8 mouse cellular contexts compared by ENCODE assay signal in the genomic region with DNA sequence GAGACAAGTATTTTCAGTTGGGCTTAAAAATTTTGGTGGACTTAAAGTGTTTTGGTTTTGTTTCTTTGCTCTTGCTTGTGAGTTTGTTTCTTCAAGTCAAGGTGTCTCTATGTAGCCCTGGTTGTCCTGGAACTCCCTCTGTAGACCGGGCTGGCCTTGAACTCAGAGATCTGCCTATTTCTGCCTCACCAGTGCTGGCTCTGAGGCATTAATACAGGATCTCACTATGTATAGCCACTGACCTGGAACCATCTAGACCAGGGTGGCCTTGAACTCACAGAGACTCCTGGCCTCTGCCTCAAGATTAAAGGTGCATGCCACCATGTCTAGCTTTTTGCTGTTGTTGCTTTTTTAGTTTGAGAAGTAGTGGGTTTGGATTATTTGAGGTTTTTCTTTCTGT. TPM values are rescaled to one million over a fixed set of nuclear protein-coding genes. Genes with fewer than 3 reads are reported as not detected.
DNase-seq lines count a peak whose midpoint lies in the region; ATAC-seq and TF ChIP-seq lines count a peak whose summit lies in the region.

No protein-coding gene starts in this region.

- H3K4me2 ChIP-seq in lung, embryonic 15.5 days: peak overlapping the region; percentile 88
- H3K4me2 ChIP-seq in forebrain, embryonic 11.5 days (ENCODE audit: low read depth, low read length, severe bottlenecking): peak overlapping the region; percentile 93
- H3K4me2 ChIP-seq in intestine, embryonic 16.5 days (ENCODE audit: low read depth, low read length): peak overlapping the region; percentile 86
- H3K4me2 ChIP-seq in neural tube, embryonic 12.5 days (replicated peaks): peak overlapping the region; percentile 85

- no peak for ATAC-seq in lung, embryonic 15.5 days (ENCODE audit: borderline replicate concordance, extremely low read depth, low FRiP score, low TSS enrichment)
- no peak for ATAC-seq in forebrain, embryonic 11.5 days (replicated peaks; ENCODE audit: low FRiP score)
- no peak for ATAC-seq in intestine, embryonic 16.5 days
- no peak for ATAC-seq in neural tube, embryonic 12.5 days (ENCODE audit: low FRiP score, low read depth)
- no peak for ATAC-seq in megakaryocyte-erythroid progenitor cell, adult 5-6 weeks (replicated peaks; ENCODE audit: low FRiP score, low TSS enrichment, poor library complexity, severe bottlenecking)

- no peaks in the 10 kb centered on the region for H3K27me3 ChIP-seq in lung, embryonic 15.5 days
- H3K27me3 ChIP-seq in forebrain, embryonic 11.5 days (ENCODE audit: control insufficient read depth, insufficient read depth, low read length): no peaks in the 10 kb centered on the region
- no peaks in the 10 kb centered on the region for H3K27me3 ChIP-seq in intestine, embryonic 16.5 days (replicated peaks; ENCODE audit: control insufficient read depth, insufficient read depth, low read length)
- H3K27me3 ChIP-seq in neural tube, embryonic 12.5 days (replicated peaks): no peaks in the 10 kb centered on the region

- no peaks in the 10 kb centered on the region for H3K9me3 ChIP-seq in lung, embryonic 15.5 days
- no peaks in the 10 kb centered on the region for H3K9me3 ChIP-seq in forebrain, embryonic 11.5 days (ENCODE audit: control insufficient read depth, low read length)
- H3K9me3 ChIP-seq in intestine, embryonic 16.5 days (ENCODE audit: control insufficient read depth, low read length): no peaks in the 10 kb centered on the region
- H3K9me3 ChIP-seq in neural tube, embryonic 12.5 days: no peaks in the 10 kb centered on the region

- no peaks in the 10 kb centered on the region for H3K36me3 ChIP-seq in lung, embryonic 15.5 days
- H3K36me3 ChIP-seq in forebrain, embryonic 11.5 days (ENCODE audit: control insufficient read depth, insufficient read depth, low read length): no peaks in the 10 kb centered on the region
- H3K36me3 ChIP-seq in intestine, embryonic 16.5 days (ENCODE audit: control insufficient read depth, insufficient read depth, low read length): no peaks in the 10 kb centered on the region
- H3K36me3 ChIP-seq in neural tube, embryonic 12.5 days: no peaks in the 10 kb centered on the region

- H3K27ac ChIP-seq in lung, embryonic 15.5 days: no peak overlapping the region
- H3K27ac ChIP-seq in forebrain, embryonic 11.5 days (ENCODE audit: low read depth, low read length): no peak overlapping the region
- no peak overlapping the region for H3K27ac ChIP-seq in intestine, embryonic 16.5 days (ENCODE audit: low read length)
- H3K27ac ChIP-seq in neural tube, embryonic 12.5 days: no peak overlapping the region

- H3K4me3 ChIP-seq in lung, embryonic 15.5 days: peak overlapping the region; percentile 75
- H3K4me3 ChIP-seq in lung, adult 2 months (replicated peaks; ENCODE audit: extremely low read depth, low read depth, low read length): no peak overlapping the region
- 0 out of 2 replicates have a peak overlapping the region, but pooled peaks have one; percentile 77 for H3K4me3 ChIP-seq in forebrain, embryonic 11.5 days (ENCODE audit: low read depth, low read length)
- H3K4me3 ChIP-seq in intestine, embryonic 16.5 days (ENCODE audit: low read length): peak overlapping the region; percentile 81
- H3K4me3 ChIP-seq in neural tube, embryonic 12.5 days: no peak overlapping the region

- WGBS in lung, embryonic 15.5 days: 88% methylated on average over 1 of the region's 1 CpGs
- 91% methylated on average over 1 of the region's 1 CpGs for WGBS in lung, adult 2 months
- 88% methylated on average over 1 of the region's 1 CpGs for WGBS in forebrain, embryonic 11.5 days
- WGBS in intestine, embryonic 16.5 days: 86% methylated on average over 1 of the region's 1 CpGs
- 83% methylated on average over 1 of the region's 1 CpGs for whole genome bisulfite sequencing in neural tube, embryonic 12.5 days

- no peak for DNase-seq in lung, adult 2 months
- no peak for DNase-seq in forebrain, embryonic 11.5 days (ENCODE audit: low spot score)
- no peak for DNase-seq in cerebellum, postnatal 4 days (ENCODE audit: low spot score in 2 of 2)
- DNase-seq in cerebellum, adult 8-10 months: no peak

- no peak overlapping the region for H3K9ac ChIP-seq in lung, embryonic 15.5 days
- no peak overlapping the region for H3K9ac ChIP-seq in forebrain, embryonic 11.5 days (ENCODE audit: low read length)
- peak overlapping the region; percentile 87; the same call in 1 of the 2 replicates for H3K9ac ChIP-seq in intestine, embryonic 16.5 days (ENCODE audit: low read depth, low read length)
- H3K9ac ChIP-seq in neural tube, embryonic 12.5 days: no peak overlapping the region

- TF ChIP-seq POLR2A in lung, adult 2 months (IDR thresholded peaks at IDR 0.05; ENCODE audit: borderline replicate concordance, extremely low read depth, low read depth, low read length): no peak

- H3K4me1 ChIP-seq in lung, embryonic 15.5 days: peaks cover 24% of the 10 kb centered on the region
- peaks cover 9% of the 10 kb centered on the region for H3K4me1 ChIP-seq in lung, adult 2 months (ENCODE audit: control insufficient read depth, insufficient read depth, low read length)
- H3K4me1 ChIP-seq in forebrain, embryonic 11.5 days (replicated peaks; ENCODE audit: control insufficient read depth, insufficient read depth, low read length): peaks cover 2% of the 10 kb centered on the region; the same call in 1 of the 2 replicates
- H3K4me1 ChIP-seq in intestine, embryonic 16.5 days (ENCODE audit: control insufficient read depth, insufficient read depth, low read length): peaks cover 13% of the 10 kb centered on the region
- peaks cover 12% of the 10 kb centered on the region; the same call in 1 of the 2 replicates for H3K4me1 ChIP-seq in neural tube, embryonic 12.5 days

- TF ChIP-seq CTCF in lung, adult 2 months (IDR thresholded peaks at IDR 0.05; ENCODE audit: insufficient read depth, low read length): no peak

RNA-seq across cellular contexts. Expression of a gene that starts 1.2 kb away (rescaled TPM):
- polyA plus RNA-seq in lung, embryonic 15.5 days (2015; fragmentation: Nextera tagmentation; extraction: Ambion mirVana): 35.6 and 36.1 TPM in 2 replicates
- polyA plus RNA-seq in lung, adult 2 months (2012; rRNA removed): 37.0 and 55.2 TPM in 2 replicates
- 41.9 and 45.3 TPM in 2 replicates for polyA plus RNA-seq in forebrain, embryonic 11.5 days (2014; fragmentation: Nextera tagmentation; extraction: Ambion mirVana)
- polyA plus RNA-seq in intestine, embryonic 16.5 days (2015; fragmentation: Nextera tagmentation; extraction: Ambion mirVana): 79.9 and 83.0 TPM in 2 replicates
- 41.1 and 42.2 TPM in 2 replicates for polyA plus RNA-seq in neural tube, embryonic 12.5 days (2016; fragmentation: Nextera tagmentation; extraction: Ambion mirVana)
- 68.8 and 73.7 TPM in 2 replicates for total RNA-seq in megakaryocyte-erythroid progenitor cell, adult 5-6 weeks (2014; fragmentation: Nextera tagmentation)
- total RNA-seq in megakaryocyte-erythroid progenitor cell, adult 5-6 weeks (2017): 69.0 and 78.2 TPM in 2 replicates

RNA-seq across cellular contexts. Expression of a gene that starts 12.4 kb away (rescaled TPM):
- polyA plus RNA-seq in lung, embryonic 15.5 days (2015; fragmentation: Nextera tagmentation; extraction: Ambion mirVana): 23.3 and 25.6 TPM in 2 replicates
- polyA plus RNA-seq in lung, adult 2 months (2012; rRNA removed): 3.3 and 5.5 TPM in 2 replicates
- 33.1 and 36.1 TPM in 2 replicates for polyA plus RNA-seq in forebrain, embryonic 11.5 days (2014; fragmentation: Nextera tagmentation; extraction: Ambion mirVana)
- 32.5 and 34.0 TPM in 2 replicates for polyA plus RNA-seq in intestine, embryonic 16.5 days (2015; fragmentation: Nextera tagmentation; extraction: Ambion mirVana)
- 29.5 and 29.9 TPM in 2 replicates for polyA plus RNA-seq in neural tube, embryonic 12.5 days (2016; fragmentation: Nextera tagmentation; extraction: Ambion mirVana)
- total RNA-seq in megakaryocyte-erythroid progenitor cell, adult 5-6 weeks (2014; fragmentation: Nextera tagmentation): 7.1 and 11.1 TPM in 2 replicates
- total RNA-seq in megakaryocyte-erythroid progenitor cell, adult 5-6 weeks (2017): 14.3 and 17.2 TPM in 2 replicates

RNA-seq across cellular contexts. Expression of a gene that starts 31.6 kb away (rescaled TPM):
- not detected in 2 replicates for polyA plus RNA-seq in lung, embryonic 15.5 days (2015; fragmentation: Nextera tagmentation; extraction: Ambion mirVana)
- 0.29 TPM in 1 of 2 replicates, not detected in the other for polyA plus RNA-seq in lung, adult 2 months (2012; rRNA removed)
- not detected in 2 replicates for polyA plus RNA-seq in forebrain, embryonic 11.5 days (2014; fragmentation: Nextera tagmentation; extraction: Ambion mirVana)
- polyA plus RNA-seq in intestine, embryonic 16.5 days (2015; fragmentation: Nextera tagmentation; extraction: Ambion mirVana): not detected in 2 replicates
- polyA plus RNA-seq in neural tube, embryonic 12.5 days (2016; fragmentation: Nextera tagmentation; extraction: Ambion mirVana): not detected in 2 replicates
- total RNA-seq in megakaryocyte-erythroid progenitor cell, adult 5-6 weeks (2014; fragmentation: Nextera tagmentation): not detected in 2 replicates
- total RNA-seq in megakaryocyte-erythroid progenitor cell, adult 5-6 weeks (2017): not detected in 2 replicates

RNA-seq across cellular contexts. Expression of a gene that starts 55.8 kb away (rescaled TPM):
- 0.08 and 0.39 TPM in 2 replicates for polyA plus RNA-seq in lung, embryonic 15.5 days (2015; fragmentation: Nextera tagmentation; extraction: Ambion mirVana)
- polyA plus RNA-seq in lung, adult 2 months (2012; rRNA removed): 0.11 and 0.17 TPM in 2 replicates
- 0.23 and 0.29 TPM in 2 replicates for polyA plus RNA-seq in forebrain, embryonic 11.5 days (2014; fragmentation: Nextera tagmentation; extraction: Ambion mirVana)
- polyA plus RNA-seq in intestine, embryonic 16.5 days (2015; fragmentation: Nextera tagmentation; extraction: Ambion mirVana): 157 and 177 TPM in 2 replicates
- 0.22 and 0.27 TPM in 2 replicates for polyA plus RNA-seq in neural tube, embryonic 12.5 days (2016; fragmentation: Nextera tagmentation; extraction: Ambion mirVana)
- 2.7 TPM in 1 of 2 replicates, not detected in the other for total RNA-seq in megakaryocyte-erythroid progenitor cell, adult 5-6 weeks (2014; fragmentation: Nextera tagmentation)
- total RNA-seq in megakaryocyte-erythroid progenitor cell, adult 5-6 weeks (2017): 0.53 and 1.3 TPM in 2 replicates

Comparison
In these comparisons a context has a peak if more than half of its experiments do, and no peak if none do; other contexts are left out.
1. H3K4me3 ChIP-seq: peak in lung, embryonic 15.5 days (single experiment), forebrain, embryonic 11.5 days (single experiment) and intestine, embryonic 16.5 days (single experiment); none in lung, adult 2 months (single experiment) and neural tube, embryonic 12.5 days (single experiment).
2. Peak in every context shown above with its lines, with median percentiles within 50 percentile points of each other: H3K4me2 ChIP-seq.